Mouse (Mus musculus): ENCODE measurements at regions not wholly inside any gene's neighbourhood (a gene's known extent, or its start where the extent isn't known, plus 50 kb on each side); places are given as distances from the start of the nearest gene placed in this dataset.

DNA sequence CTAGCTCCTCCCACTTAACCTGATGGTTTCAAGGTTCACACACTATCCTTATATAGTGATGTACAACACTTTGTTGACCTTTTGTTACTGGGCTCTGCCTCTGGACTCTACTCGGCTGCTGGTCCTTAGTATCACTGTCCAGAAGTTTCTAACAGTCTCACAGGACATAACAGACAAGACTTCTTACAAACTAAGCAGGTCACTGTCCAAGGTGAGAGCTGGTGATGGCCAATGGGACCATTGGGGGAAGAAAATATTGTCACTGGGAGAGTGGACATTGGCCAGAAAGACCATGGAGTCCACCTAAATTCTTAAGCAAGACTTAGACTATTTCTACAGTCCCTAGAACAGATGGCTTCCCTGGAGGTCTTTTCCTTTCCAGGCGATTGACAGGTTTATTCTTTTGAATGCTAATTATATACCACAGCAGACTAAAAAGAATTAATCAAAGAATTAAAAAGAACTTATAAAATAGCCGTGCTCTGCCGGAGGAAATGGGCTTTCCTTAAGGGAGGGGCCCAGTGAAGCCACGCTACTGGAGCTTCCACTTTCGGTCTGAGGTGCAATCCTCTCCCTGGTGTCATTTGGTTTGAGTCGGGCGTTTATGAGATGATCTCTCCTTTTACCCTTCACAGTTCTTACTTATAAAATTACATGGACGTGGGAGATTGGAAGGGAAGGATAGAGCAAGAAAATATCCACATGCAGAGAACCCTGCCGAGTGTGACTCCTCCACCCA is 94.9 kb upstream of the Ccdc122 start:
- TF ChIP-seq EP300 (IDR thresholded peaks at IDR 0.05; ENCODE audit: insufficient read depth, low read depth, low read length) (no peak), CTCF (IDR thresholded peaks at IDR 0.05; ENCODE audit: low read depth, low read length) (no peak), POLR2A (IDR thresholded peaks at IDR 0.05; ENCODE audit: insufficient read depth, low read length) (no peak)

Data from ES-Bruce4 (cell line).